Mouse (Mus musculus) liver, adult (tissue): ENCODE measurements at regions not wholly inside any gene's neighbourhood (a gene's known extent, or its start where the extent isn't known, plus 50 kb on each side); places are given as distances from the start of the nearest gene placed in this dataset.

Source experiments
- GATA4 ChIP-seq: IDR thresholded peaks from 2 replicates; pipeline ENCODE4 v1.6.1; 2014; ENCODE audit warnings: mild to moderate bottlenecking, low read length; ENCODE audit not compliant: insufficient replicate concordance

- TF ChIP-seq GATA4, result no peak
These were observed 94.2 kb upstream of the Lmo4 start for GRCm38 (mm10) chr3:144299239-144299638.

GRCm38 (mm10) chr3:144289489-144289888, 84.5 kb upstream of the Lmo4 start:
- TF ChIP-seq GATA4, result no peak

- TF ChIP-seq GATA4, result peak; percentile 66; the same call in 1 of the 2 replicates
These were observed 81.1 kb upstream of the Lmo4 start for GRCm38 (mm10) chr3:144286100-144286499.

- no peak for TF ChIP-seq GATA4
These were observed 79.3 kb upstream of the Lmo4 start for GRCm38 (mm10) chr3:144284326-144284725.

- TF ChIP-seq GATA4, result no peak
These were observed 68.1 kb upstream of the Lmo4 start for GRCm38 (mm10) chr3:144273115-144273514.

- TF ChIP-seq GATA4, result no peak
These were observed 65.2 kb upstream of the Lmo4 start for GRCm38 (mm10) chr3:144270206-144270605.

- TF ChIP-seq GATA4, result peak; percentile 64; the same call in 1 of the 2 replicates
These were observed 59.5 kb upstream of the Lmo4 start for GRCm38 (mm10) chr3:144264554-144264953.

GRCm38 (mm10) chr3:144260886-144261285, 55.9 kb upstream of the Lmo4 start:
- no peak for TF ChIP-seq GATA4

- TF ChIP-seq GATA4, result no peak
These were observed 52.9 kb upstream of the Lmo4 start for GRCm38 (mm10) chr3:144257714-144258517.

- TF ChIP-seq GATA4, result no peak
These were observed 52.2 kb upstream of the Lmo4 start for GRCm38 (mm10) chr3:144257196-144257595.

- TF ChIP-seq GATA4, result no peak
These were observed 50.9 kb upstream of the Lmo4 start for GRCm38 (mm10) chr3:144255596-144256550.
